Mouse (Mus musculus) adrenal gland (tissue): ENCODE results near the gene Dhx37.

Experiments
- intact Hi-C: fragments of 180-260 bp; cut with DNase I; formaldehyde crosslinking; loops from one replicate; pipeline ENCODE4 v1.15.1; 2025
- microRNA-seq, 2 experiments: library from miRNA; unstranded; fragments of <30 nt; microRNA quantifications; one replicate each; pipeline ENCODE4; 2019

The Dhx37 gene

DNA sequence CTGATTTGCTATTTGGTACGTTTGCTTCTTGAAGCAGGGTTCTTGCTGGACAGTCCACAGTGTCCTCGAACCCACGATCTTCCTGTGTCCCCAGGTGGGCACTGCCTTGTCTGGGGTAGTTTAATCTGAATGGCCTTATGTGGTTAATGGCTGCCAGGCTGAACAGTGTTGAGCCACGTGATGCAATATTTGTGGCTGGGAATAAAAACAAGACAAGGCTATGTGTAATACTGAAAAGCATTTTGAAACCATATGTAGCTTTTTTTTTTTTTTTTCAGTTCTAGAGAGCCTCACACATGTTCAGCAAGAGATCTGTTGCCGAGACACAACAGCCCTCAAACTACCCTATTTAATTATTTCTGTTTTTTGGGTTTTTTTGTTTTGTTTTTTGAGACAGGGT lies 65.8 kb downstream of the Dhx37 start:
- intact Hi-C loops, result loop anchor here (2.0 to 5.0 kb wide), 2 partner anchors 95 to 466 kb away; no protein-coding TSS in a partner anchor

DNA sequence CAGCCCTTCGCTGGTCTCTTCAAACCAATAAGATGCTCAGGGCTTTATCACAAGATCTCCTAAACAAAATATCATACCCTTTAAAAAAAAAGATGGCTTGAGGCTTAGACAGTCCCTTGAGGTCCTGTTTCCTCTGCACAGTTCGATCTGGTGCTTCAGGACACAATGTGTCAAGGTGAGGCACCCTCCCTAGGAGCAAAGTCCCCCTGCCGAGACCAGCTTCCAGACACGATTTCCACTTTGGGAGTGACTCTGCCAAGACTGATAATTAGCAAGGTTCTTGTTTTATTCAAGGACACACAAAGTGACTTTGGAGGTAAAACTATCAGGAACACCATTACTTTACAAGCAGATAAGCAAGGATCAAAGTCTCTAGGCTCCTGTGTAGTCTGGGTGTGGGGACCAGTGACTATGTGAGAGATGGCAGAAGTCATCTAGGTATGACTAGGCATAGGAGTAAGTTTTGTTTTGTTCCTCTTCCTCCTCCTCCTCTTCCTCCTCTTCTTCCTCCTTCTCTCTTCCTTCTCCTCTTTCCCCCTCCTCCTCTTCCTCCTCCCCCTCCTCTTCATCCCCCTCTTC lies 69.0 kb downstream of the Dhx37 start:
- intact Hi-C loops, result loop anchor here (5.0 kb wide), 1 partner anchor 463 kb away; no protein-coding TSS in a partner anchor

DNA sequence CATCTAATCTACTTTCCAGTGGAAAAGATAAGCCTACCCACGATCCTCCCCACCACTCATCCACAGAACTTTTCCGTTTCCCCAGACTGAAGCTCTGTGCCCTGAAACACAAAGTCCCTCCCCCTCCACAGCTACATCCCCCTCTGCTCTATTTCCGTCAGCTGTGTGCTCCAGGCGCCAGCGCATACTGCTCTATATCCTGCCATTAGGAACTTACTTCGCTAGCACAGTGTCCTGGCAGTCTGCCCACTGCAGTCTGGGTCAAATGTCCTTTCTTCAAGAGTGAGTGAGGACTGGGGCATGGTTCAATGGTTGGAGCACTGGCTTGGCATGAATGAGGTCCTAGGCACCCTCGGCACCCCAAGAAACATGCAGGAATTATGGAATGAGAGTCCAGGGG lies 70.0 kb downstream of the Dhx37 start:
- intact Hi-C loops, result no loop called here

Small RNA genes within 50 kb of the gene (microRNA-seq; reads per million reads assigned to microRNA genes)
- 0 reads per million in 2 experiments for gene Gm27551
